In the genomic region with DNA sequence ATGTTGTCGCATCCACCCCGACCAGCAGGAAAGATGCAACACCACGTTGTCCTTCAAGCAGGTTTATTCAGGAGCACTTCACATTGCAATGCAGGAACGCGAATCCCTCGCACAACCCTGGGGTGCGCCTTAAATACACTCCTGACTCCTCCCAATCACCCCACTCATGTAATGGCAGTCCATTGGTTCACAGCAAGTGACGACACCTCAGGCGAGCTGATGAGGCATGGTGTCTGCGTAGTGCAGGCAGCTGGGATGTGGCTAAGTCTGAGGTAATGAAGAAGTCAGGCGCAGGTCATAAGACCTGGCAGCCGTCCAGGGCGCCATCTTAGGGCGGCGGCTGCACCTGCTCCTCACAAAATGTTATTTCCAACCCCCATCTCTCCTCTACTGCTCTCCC, we compare ENCODE assay signal across 16 mouse cellular contexts.
"Had no signal": no experiment of that assay in that cellular context is flagged by ENCODE, and none has a peak within 500 bp of the region (broad histone marks: within the 10 kb centered on the region; RNA-seq: fewer than 3 reads in every experiment).

No protein-coding gene starts in this region.

- ATAC-seq: midbrain, embryonic 15.5 days had no signal

- H3K36me3 ChIP-seq: liver, embryonic 13.5 days; midbrain, embryonic 12.5 days; midbrain, embryonic 15.5 days; neural tube, embryonic 13.5 days; stomach, embryonic 15.5 days had no signal

- H3K4me1 ChIP-seq: liver, embryonic 13.5 days; midbrain, embryonic 12.5 days; midbrain, embryonic 15.5 days; neural tube, embryonic 13.5 days; stomach, embryonic 15.5 days had no signal

- DNase-seq: kidney, adult 2 months; kidney, postnatal 10 days; kidney, postnatal 36 days; layer of hippocampus, postnatal 36 days; liver, embryonic 13.5 days; lung, adult 2 months; lung, postnatal 14 days; lung, postnatal 4 days; retina, postnatal 1 day; right cerebral cortex, postnatal 25 days; spleen, adult 18-20 months; thymus, postnatal 25 days had no signal

- H3K9me3 ChIP-seq: midbrain, embryonic 12.5 days; midbrain, embryonic 15.5 days; neural tube, embryonic 13.5 days; stomach, embryonic 15.5 days had no signal

- H3K4me2 ChIP-seq: liver, embryonic 13.5 days; midbrain, embryonic 12.5 days; midbrain, embryonic 15.5 days; neural tube, embryonic 13.5 days; stomach, embryonic 15.5 days had no signal

- H3K4me3 ChIP-seq: liver, embryonic 13.5 days; midbrain, embryonic 12.5 days; midbrain, embryonic 15.5 days; neural tube, embryonic 13.5 days; stomach, embryonic 15.5 days had no signal

- H3K27me3 ChIP-seq: liver, embryonic 13.5 days; midbrain, embryonic 12.5 days; midbrain, embryonic 15.5 days; stomach, embryonic 15.5 days had no signal

- H3K9ac ChIP-seq: liver, embryonic 13.5 days; midbrain, embryonic 12.5 days; midbrain, embryonic 15.5 days; neural tube, embryonic 13.5 days; stomach, embryonic 15.5 days had no signal

- H3K27ac ChIP-seq: liver, embryonic 13.5 days; midbrain, embryonic 12.5 days; midbrain, embryonic 15.5 days; neural tube, embryonic 13.5 days; stomach, embryonic 15.5 days had no signal
